Mouse (Mus musculus): ENCODE results near the gene Ppp1r27.

Ppp1r27 gene

DNA sequence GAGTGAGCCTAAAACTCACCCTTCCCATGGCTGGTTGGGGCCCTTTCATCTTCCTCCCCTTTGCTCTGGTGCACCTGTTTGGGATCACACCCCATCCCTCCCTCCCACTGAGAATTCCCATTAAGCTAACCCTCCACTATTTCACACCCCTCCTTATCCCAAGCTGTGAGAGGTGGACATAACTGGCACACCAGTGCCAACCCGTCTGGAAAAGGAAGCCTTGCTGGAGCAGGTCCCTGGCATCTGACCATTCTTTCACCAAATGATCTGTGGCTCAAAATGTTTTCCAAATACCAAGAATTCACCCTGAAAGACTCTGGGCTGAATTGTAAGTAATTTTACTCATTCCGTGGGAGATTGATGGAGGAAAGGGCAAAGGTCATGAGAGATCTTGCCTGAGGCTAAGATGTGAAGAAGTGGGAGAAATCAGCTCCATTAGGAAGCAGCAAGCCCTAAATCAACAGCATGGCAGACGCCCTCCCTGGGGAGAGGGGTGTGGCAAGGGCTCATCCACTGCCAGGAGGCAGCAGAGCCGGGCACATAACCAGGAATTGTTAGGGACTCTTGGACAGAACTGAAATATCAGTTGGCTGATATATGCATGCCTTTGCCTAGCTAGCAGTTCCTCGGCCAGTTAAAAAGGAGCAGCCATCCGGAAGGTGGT lies 38.0 kb downstream of the Ppp1r27 start:
- DNase-seq, result no peak

DNA sequence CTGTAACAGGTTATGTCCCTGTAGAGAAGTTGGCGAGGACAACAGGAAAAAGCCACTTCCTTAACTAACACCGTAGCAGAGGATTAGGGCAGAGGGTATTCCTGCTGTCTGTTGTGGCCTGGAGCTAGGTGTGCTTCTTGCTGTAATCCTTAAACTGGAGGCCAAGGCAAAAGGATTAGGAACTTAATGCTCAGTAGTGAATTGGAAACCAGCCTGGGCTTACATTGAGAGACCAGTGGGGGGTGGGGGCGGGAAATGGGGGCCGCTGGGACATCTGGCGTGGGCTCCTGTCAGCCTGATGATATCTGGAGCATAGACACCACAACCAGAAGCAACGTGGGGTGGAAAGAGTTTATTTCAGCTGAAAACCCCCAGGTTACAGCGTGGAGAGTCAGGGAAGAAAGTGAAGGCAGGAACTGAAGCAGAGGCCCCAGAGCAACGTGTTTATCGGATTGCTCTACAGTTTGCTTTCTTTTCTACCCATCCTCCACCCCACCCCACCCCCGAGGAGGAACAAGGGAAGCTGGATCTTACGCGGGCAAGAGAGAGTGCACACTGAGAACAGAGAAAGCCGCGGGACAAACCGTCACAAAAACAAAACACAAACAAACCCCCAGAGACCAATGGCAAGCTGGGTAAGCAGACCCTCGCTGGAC lies 40.4 kb downstream of the Ppp1r27 start:
- peak; percentile 48 for DNase-seq

- peak; percentile 27 for DNase-seq
Measured at GRCm38 (mm10) chr11:120509940-120510339, 41.0 kb downstream of the Ppp1r27 start.

GRCm38 (mm10) chr11:120508290-120508870 lies 42.6 kb downstream of the Ppp1r27 start:
- no peak for DNase-seq

- no peak for DNase-seq
Measured at GRCm38 (mm10) chr11:120507611-120508289, 43.2 kb downstream of the Ppp1r27 start.

DNA sequence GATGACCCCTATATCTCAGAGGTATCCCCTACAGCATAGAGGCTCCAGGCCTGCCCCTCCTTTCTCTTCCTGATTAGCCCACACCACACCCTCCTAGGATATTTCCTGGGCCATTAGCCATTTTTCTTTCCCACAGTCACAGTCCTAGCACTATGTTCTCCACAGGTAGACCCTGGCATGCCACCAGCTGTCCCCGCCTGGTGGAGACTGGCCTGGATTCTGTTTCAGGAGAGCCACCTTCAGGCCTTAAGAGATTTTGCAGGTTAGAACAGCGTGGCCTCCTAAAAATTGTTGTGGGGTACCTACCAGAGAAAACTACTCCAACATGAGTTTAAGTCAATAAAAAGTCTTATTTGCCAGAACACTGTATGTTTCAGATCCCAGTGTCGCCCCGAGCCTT lies 44.0 kb downstream of the Ppp1r27 start:
- no peak for DNase-seq

- DNase-seq, result no peak
Measured at GRCm38 (mm10) chr11:120505661-120506060, 45.3 kb downstream of the Ppp1r27 start.

DNA sequence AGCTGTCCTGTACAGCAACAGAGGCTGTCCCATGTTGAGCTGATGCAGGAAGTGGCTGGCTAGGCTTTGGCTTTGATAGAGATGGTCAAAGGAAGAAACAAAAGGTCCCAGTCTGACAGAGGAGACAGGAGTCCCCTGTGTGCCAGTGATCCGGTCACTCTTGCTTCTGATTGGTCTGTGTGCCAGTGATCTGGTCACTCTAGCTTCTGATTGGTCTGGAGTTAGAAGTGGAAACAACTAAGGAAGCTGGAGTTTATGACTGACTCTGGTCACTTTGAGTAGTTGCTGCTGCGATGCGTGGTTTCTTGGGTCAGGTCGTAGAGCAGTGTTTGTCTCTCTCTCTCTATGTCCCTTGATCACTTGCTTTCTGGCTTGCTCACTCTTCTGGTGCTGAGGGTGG lies 49.2 kb downstream of the Ppp1r27 start:
- DNase-seq, result no peak

DNA sequence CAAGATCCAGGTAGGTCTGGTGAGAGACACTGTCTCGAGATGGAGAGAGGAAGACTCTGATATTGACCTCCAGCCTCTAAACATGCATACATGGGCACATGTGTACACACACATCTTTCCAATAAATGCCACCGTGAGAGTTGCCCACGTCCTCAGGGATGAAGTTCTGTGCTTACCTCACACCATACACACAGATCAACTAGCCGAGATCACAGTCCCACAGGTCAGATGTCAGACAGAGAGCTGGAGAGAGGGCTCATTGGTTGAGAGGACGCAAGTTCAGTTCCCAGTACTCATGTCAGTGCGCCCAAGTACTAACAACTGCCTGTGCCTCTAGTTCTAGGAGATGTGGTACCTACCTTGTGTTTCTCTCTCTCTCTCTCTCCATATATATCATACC lies 49.9 kb downstream of the Ppp1r27 start:
- DNase-seq, result no peak

GRCm38 (mm10) chr11:120500357-120500756 lies 50.6 kb downstream of the Ppp1r27 start:
- DNase-seq, result no peak
